Mouse (Mus musculus) thymus, postnatal 25 days (tissue): ENCODE results near the gene Tmem163.

Experiments
- DNase-seq: peaks from one replicate; pipeline ENCODE4 v3.0.0; 2022

Gene Tmem163

GRCm38 (mm10) chr1:127555822-127556485 is 123.4 kb downstream of the Tmem163 start:
- no peak for DNase-seq

GRCm38 (mm10) chr1:127548078-127548477 is 131.3 kb downstream of the Tmem163 start:
- DNase-seq, result no peak

GRCm38 (mm10) chr1:127542756-127543155 is 136.6 kb downstream of the Tmem163 start:
- no peak for DNase-seq

DNA sequence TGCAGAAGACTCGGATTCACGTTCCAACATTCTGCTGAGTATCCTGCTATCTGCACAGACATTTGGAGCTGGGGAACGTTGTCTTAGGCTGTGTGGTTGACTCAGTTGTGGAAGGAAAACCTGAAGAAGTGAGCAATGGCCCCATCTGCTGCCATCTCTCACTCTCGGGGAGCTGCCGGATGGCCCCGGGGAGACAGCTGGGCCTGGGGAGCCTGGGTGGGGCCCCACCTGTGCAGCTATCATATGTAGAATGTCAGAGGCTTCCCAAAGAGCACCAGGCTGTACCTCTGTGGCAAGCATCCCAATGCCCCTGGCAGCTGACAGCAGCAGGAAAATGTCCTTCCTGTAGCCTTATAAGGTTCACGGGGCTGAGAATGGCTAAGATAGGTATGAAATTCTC is 137.4 kb downstream of the Tmem163 start:
- no peak for DNase-seq

GRCm38 (mm10) chr1:127541522-127541921 is 137.8 kb downstream of the Tmem163 start:
- no peak for DNase-seq

GRCm38 (mm10) chr1:127537204-127538038 is 141.9 kb downstream of the Tmem163 start:
- no peak for DNase-seq

- DNase-seq, result no peak
Observed at GRCm38 (mm10) chr1:127536448-127536847, 142.9 kb downstream of the Tmem163 start.

DNA sequence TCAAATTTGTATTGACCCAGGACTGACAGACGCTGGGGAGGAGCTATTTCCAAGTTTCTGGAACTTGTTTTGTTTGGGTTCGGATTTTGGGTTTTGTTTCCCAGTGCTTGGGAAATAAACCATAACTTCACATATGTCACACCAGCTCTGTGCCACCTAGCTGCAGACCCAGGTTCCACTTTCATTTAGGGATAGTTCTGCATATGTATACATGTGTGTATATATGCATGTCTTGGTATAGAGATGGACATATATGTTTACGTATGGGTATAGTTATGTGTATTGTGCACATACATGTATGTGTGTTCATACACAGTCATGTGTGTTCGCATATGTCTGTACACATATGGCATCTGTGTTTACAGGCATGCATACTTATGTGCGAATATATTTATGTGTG is 147.6 kb downstream of the Tmem163 start:
- DNase-seq, result no peak

DNA sequence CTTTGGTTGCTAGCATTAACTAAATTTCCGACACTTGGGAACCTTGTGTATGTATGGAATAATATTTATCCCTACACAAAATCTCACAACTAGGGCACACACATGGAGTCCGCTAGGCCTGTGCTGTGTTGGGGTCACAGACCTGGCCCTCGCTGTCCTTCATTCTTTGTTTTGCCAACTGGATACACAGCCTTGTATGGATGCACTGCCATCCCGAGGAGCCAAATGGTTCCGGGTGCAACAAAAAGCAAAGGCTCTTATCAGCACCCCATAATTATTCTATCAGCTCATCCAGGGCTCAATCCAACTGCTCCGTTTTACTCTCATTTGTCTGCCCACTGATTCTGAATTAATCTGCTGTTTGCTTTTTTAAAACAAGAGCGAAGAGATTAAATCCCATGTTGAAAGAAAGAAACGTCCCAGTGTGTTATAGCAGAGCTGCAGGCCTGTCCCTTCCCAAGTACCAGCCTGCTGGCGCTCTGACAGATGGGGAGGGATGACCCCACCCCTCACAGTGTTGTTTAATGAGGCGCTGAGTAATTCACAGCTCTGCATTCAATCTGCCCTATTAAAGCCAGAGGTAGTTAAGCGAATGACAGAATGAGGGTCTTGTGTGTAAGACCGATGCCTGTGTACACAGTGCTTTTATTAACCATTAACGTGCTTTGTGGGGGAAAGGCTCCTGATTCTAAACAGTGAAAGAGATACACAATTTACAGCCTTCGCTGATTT is 148.3 kb downstream of the Tmem163 start:
- no peak for DNase-seq

DNA sequence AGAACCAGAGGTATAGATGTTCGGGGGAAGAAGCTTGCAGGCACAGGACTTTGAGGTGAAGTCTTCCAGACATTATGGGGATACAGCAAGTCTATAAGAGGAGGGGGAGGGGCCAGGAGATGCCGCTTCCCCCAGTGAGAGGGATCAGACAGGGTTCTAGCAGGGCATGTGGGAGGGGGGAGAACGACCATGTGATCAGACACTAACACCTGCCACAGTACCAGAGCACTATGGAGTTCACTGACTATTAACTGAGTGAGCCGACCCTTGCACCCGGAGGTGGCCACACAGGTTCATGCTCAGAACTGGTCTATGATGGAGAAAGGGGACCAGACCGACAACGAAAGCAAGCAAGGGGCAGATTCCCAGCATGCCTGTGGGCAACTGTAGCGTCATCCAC is 156.0 kb downstream of the Tmem163 start:
- no peak for DNase-seq

- DNase-seq, result no peak
Observed at GRCm38 (mm10) chr1:127514888-127515287, 164.5 kb downstream of the Tmem163 start.

- DNase-seq, result no peak
Observed at GRCm38 (mm10) chr1:127514479-127514878, 164.9 kb downstream of the Tmem163 start.

DNA sequence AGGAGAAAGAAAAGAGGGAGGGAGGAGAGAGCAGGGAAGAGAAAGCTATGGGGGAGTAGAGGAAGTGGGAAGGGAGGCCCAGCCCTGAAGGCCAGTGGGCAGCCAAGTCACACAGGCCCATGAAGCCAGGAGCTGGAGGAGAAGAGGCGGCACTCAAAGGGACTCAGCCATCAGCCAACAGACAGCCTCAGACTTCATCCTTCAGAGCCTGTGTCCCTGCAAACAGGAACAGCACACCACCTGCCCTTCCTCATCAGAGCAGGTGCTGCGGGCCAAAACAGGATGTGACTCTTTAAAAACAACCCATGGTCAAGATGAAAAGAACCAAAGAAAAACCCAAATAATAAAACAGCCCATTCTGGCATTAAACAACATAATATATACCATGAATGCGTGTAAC is 165.7 kb downstream of the Tmem163 start:
- no peak for DNase-seq

- no peak for DNase-seq
Observed at GRCm38 (mm10) chr1:127513140-127513539, 166.2 kb downstream of the Tmem163 start.

DNA sequence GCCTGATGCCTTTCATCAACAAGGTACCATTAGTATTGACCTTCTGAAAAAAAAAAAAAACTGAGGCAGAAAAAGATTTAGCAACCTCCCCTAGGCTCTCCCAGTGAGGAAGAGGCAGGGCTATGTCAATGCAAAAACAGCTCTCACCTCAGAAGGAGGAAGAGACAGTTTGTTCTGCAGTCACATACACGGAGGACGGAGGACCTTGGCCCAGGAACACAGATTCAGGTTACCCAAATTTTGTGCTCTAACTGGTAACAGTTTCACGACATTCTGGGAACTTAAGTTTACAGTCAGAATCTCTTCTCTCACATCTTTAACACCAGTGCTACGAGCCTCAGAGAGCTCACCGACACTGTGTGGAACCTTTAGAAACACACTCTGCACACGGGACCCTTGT is 166.6 kb downstream of the Tmem163 start:
- no peak for DNase-seq

- no peak for DNase-seq
Observed at GRCm38 (mm10) chr1:127511362-127511761, 168.0 kb downstream of the Tmem163 start.

GRCm38 (mm10) chr1:127508921-127509320 is 170.4 kb downstream of the Tmem163 start:
- no peak for DNase-seq

DNA sequence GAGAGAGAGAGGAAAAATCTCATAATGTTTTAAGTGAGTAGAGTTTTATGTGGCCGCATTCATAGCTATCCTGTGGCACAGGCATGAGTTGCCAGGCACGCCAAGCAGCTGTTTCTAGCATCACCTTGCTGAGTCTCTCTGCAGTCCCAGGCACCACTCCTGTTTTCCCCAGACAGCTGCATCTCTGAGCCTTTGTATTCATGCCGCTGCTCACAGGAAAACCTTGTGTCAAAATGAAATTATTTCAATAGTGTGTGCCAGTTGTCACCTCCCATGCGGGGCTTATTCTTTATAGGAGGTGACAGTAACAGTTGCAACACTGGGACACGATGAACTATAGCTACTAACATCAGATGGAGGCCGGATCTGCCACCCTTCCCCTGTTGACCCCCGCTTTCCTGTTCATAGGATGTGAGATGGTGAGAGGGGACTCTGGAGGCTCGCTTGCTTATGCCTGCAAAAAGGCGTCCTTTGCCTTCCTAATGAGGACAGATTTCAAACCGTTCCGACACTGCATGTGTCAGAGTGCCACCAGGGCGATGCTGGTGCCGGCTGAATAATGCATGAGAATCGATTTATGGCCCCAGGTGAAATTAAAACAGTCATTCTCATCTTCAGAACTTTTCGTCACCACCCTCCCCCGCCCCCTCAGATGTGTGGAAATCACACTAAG is 171.1 kb downstream of the Tmem163 start:
- DNase-seq, result no peak

GRCm38 (mm10) chr1:127507042-127507650 is 172.2 kb downstream of the Tmem163 start:
- DNase-seq, result no peak

GRCm38 (mm10) chr1:127500701-127501100 is 178.6 kb downstream of the Tmem163 start:
- DNase-seq, result no peak

GRCm38 (mm10) chr1:127500219-127500618 is 179.1 kb downstream of the Tmem163 start:
- DNase-seq, result peak; percentile 77

- DNase-seq, result no peak
Observed at GRCm38 (mm10) chr1:127498746-127499145, 180.6 kb downstream of the Tmem163 start.
